Mouse (Mus musculus) gastrocnemius, postnatal 4 days (tissue): ENCODE measurements at regions not wholly inside any gene's neighbourhood (a gene's known extent, or its start where the extent isn't known, plus 50 kb on each side); places are given as distances from the start of the nearest gene placed in this dataset.
A peak's percentile ranks its signal among the peaks of the same experiment; 100 is the strongest.

ENCODE experiments used
- DNase-seq, 2 experiments: peaks; one replicate each; pipeline ENCODE4 v3.0.0; 2021 to 2022; ENCODE audit warnings: low spot score in 2 of 2, mixed read lengths in 2 of 2

DNA sequence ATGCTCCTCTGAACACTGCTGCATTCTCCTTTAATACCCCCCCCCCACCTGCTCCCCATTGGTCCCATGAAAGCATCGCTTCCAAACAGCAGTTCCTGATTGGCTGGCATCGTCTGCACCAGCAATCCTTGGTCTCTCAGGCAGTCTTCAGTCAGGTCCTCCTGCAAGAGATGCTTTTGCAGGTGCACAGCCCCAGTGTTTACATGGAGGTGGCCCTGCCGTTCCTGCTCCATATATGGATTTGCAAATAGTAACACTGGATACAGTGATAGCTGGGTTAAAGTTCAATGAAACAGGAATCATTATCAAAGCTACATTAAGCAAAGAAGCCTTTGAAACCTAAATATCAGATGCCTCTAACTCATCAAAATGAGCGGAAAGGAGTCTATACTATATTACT, 170.1 kb upstream of the Fat1 start:
- no peak for DNase-seq

GRCm38 (mm10) chr8:44765677-44766076, 169.6 kb upstream of the Fat1 start:
- DNase-seq, result no peak

- DNase-seq, result no peak
Measured at GRCm38 (mm10) chr8:44766111-44766873, 169.0 kb upstream of the Fat1 start.

DNA sequence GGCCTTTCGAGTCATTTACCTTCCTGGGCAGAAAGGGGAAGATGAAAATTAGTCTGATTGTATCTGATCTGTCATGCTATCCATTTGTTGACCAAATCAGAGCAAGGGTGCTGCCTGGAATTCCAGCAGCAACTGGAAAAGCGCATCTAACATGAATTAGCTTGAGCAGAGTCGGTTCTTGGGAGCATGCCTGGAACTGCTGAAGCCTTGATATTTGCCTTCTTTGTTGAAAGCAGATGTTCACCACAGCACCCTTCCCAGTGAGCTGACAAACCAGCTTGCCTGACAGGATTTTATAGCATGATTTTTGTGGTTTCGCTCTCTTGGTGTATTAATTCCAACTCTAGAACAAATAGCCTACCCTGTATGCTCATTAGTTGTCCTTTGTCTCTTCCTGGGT, 168.0 kb upstream of the Fat1 start:
- DNase-seq, result peak in 1 of 2 experiments; percentile 27

DNA sequence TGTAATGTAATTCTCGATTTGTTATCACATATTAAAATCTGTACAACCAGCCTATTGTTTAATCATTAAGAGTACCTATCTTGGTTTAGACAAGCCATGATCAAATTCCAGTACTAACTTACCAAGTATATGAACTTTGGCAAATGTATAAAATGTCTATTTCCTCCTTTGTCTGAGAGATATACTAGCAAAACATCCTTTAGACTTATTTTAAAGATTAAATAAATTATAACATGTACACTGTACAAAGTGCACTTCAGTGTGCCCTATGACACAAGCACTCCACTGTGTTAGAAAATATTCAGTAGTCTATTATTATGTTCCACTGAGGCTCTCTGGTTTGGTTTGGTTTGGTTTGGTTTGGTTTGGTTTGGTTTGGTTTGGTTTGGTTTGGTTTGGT, 156.0 kb upstream of the Fat1 start:
- DNase-seq, result no peak

- no peak for DNase-seq
Measured at GRCm38 (mm10) chr8:44782421-44782820, 152.8 kb upstream of the Fat1 start.

DNA sequence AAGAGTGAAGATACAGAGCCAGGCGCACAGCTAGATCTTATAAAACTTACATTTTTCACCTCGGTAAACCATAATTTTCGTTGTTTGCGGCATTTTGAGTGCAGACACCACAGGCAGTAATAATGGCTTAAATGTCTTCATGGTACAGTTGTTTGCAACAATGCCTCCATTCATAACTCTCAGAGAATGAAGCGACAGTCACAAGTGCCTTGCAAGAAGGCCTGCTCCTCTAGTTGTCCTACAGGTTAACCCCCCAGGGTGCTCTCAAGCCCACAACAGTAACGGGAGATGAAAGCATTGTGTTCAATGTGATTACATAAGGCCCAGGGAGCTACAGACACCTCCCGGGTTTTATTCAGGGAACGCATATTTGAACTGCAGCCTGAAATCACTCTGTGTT, 150.1 kb upstream of the Fat1 start:
- no peak for DNase-seq

GRCm38 (mm10) chr8:44786740-44787139, 148.5 kb upstream of the Fat1 start:
- DNase-seq, result no peak

DNA sequence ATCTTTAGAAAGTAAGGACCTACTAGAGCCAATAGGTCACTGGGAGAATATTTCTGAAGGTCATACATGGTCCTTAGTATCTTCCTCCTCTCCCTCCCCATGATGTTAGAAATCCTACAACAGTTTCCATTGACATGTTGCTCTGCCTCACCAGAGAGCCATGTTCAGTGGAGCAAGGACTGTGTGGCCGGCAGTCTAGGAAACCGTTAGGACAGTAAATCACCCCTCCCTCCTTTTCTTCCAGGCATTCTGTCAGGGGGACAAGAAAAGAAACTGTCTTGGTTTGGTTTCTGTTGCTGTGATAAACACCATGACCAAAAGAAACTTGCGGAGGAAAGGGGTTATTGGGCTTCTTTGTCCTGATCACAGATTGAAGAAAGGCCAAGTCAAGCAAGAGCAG, 147.0 kb upstream of the Fat1 start:
- no peak for DNase-seq

DNA sequence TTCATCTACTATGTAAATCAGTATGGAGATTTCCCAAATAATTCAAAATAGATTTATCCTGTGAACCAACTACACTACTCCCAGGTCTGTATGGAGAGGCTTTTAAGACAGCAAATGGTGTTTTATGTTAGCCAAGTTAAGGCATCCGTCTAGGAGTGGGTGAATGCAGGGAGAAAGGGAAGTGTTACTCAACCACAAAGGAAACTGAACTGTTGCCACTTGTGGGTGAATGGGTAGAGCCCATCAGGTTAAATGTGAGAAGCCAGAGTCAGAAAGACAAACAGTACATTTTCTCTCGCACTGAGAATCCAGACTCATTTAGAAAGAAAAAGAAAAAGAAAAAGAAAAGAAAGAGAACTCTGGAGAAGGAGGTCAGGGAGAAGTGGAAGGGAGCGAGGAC, 135.7 kb upstream of the Fat1 start:
- no peak for DNase-seq

- DNase-seq, result peak in 1 of 2 experiments; percentile 11
Measured at GRCm38 (mm10) chr8:44800827-44801273, 134.4 kb upstream of the Fat1 start.

- DNase-seq, result no peak
Measured at GRCm38 (mm10) chr8:44801604-44802206, 133.5 kb upstream of the Fat1 start.

- DNase-seq, result no peak
Measured at GRCm38 (mm10) chr8:44802331-44802730, 132.9 kb upstream of the Fat1 start.

DNA sequence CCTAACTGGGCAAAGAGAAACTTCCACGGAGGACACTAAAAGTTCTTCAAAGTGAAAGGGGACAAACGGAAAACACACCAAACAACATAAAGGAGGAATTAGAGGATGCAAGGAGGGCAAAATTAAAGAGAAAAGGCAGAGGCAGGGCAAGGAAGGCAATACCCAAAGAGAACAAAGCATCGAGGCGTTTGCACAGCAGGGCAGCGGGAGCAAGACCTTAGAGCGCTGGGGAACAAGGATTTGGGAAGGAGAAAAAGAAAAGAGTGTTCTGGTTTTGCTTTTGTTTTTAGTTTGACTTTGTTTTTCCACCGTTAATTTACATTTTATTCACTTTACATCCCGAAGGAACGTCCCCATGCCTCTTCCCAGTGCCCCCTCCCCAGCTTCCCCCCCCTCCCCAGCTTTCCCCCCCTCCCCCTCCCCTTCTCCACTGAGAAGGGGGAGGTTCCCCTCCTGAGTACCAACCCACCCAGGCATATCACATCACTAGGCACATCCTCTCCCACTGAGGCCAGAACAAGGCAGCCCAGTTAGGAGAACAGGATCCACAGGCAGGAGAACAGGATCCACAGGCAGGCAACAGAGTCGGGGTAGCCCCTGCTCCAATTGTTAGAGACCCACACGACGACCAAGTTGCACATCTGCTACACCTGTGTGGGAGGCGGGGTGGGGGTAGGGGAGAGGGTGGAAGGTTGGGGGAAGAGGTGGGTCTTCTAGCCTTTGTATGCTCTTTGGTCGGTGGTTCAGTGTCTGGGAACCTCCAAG, 130.7 kb upstream of the Fat1 start:
- no peak for DNase-seq

DNA sequence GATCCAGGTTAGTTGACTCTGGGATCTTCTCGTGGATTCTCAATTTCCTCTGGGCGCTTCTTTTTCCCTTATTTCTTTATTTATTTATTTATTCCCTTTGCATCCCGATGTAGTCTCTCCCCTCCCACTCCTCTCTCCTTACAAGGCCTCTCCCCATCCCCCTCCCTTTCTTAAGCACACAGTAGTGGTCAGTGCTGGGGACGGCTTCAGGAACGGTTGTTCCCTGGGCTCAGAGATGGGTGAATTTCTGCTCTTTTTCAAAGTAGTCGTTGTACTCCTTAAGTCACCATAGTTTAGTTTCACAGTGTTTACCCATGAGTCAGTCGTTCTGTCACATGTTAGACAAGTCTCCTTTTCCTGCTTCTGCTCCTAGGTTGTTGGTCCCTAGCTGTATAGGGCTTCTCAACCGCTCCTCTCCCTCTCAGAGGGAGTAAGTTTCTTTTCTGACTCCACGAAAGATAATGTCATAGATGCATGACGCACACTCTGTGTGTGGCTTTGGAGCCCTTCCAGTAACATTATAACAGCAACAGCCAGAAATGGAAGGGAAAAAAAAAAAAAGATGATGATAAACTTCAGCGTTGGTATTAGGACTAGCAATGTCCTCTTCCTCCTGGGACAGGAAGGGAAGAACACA, 129.9 kb upstream of the Fat1 start:
- DNase-seq, result no peak

- DNase-seq, result no peak
Measured at GRCm38 (mm10) chr8:44812360-44812759, 122.9 kb upstream of the Fat1 start.

DNA sequence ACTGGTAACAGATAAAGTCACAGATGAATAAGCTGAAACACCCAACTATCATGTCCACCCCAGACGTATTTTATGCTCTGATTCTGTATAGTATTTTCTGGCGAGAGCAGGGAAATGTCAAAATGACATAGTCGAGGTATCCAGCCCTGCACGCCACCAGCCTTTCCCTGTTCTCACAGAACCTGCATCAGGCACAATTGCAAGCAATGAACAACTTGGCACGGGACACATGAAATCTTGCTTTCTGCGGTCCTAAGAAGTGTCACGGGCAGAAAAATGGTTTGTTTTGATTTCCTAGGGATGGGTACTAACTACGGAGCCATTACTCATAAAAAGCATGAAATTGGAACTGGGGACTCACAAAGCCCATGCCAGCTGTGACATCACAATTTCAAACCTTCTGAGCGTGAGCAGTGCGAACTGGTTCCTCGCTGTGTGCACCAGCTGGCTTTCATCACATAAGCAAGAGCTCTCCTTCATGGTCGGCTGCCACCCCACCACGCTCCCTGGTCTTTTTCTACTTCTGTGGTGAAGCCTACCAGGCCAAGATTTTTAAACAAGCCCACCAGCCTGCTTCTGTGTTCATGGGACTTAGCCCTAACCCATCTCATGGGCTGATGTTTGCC, 117.6 kb upstream of the Fat1 start:
- DNase-seq, result no peak

DNA sequence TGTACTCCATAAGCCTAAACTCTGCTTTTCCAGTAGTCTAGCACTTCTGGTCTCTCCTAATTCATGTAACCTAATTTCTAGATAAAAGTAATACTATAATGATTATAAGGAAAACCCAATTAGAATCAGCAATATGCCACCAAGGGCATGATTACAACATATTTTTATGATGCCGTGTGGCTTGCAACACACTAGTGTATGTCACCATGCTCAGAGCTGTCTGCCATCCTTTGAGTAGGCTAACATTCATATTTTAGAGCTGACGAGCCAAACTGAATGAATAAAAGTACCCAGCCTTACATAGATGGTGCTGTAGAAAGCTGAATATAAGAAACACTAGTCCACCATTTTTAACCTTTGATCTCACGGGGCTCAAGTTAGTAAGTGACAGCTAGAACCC, 116.0 kb upstream of the Fat1 start:
- no peak for DNase-seq

GRCm38 (mm10) chr8:44819691-44820090, 115.6 kb upstream of the Fat1 start:
- DNase-seq, result no peak

DNA sequence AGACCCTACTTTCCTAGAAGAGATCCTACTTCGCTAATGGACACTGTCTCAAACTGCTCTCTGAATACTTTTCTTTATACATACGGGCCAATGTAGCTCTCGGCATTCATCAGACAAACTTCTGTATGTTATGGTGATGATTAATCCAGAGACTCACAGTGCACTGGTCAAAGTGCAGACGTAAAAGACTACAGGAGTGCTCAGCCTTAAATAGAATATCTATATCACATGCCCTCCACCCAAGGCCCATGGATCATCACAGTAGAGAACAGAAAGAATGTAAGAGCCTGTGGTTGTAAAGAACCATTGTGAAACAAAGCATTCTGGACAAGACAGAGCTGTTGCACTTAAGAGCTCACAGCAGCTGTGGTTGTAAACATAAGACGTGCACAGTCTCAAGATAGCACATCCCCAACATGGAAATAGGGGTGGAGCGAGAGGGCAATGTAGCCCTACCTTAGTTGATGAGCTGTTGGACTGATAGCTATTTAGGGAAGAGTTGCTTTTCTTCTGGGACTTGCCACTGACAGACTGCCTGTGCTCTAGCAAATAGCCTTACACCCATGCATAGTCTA, 110.0 kb upstream of the Fat1 start:
- no peak for DNase-seq

GRCm38 (mm10) chr8:44826936-44827335, 108.3 kb upstream of the Fat1 start:
- peak; percentile 27 to 73 for DNase-seq
